Mouse (Mus musculus): ENCODE results near the gene Dst.

GRCm38 (mm10) chr1:34043836-34044550 lies 136.0 kb downstream of the Dst start:
- TF ChIP-seq POLR2A (IDR thresholded peaks at IDR 0.05; ENCODE audit: low read depth, low read length) (no peak), CTCF (conservative IDR thresholded peaks at IDR 0.05; ENCODE audit: insufficient read depth, insufficient read length, low read depth, low read length) (no peak)

Data from kidney, adult 2 months (tissue).